Mouse (Mus musculus): ENCODE measurements at regions not wholly inside any gene's neighbourhood (a gene's known extent, or its start where the extent isn't known, plus 50 kb on each side); places are given as distances from the start of the nearest gene placed in this dataset.
"Not testable (repeated sequence)": the region's sequence is repeated elsewhere in the genome, so short reads cannot be mapped to it uniquely, and the experiment has no call there.

GRCm38 (mm10) chr4:145774241-145774761 is 94.3 kb upstream of the Zfp986 start:
- DNase-seq (ENCODE audit: low spot score in 2 of 2): peak; percentile 0 to 1

GRCm38 (mm10) chr4:145774884-145775283 is 93.7 kb upstream of the Zfp986 start:
- DNase-seq (ENCODE audit: low spot score in 2 of 2): not testable (repeated sequence)

- not testable (repeated sequence) for DNase-seq (ENCODE audit: low spot score in 2 of 2)
Observed at GRCm38 (mm10) chr4:145776531-145776930, 92.1 kb upstream of the Zfp986 start.

- DNase-seq (ENCODE audit: low spot score in 2 of 2): not testable (repeated sequence)
Observed at GRCm38 (mm10) chr4:145781281-145781896, 87.2 kb upstream of the Zfp986 start.

- not testable (repeated sequence) for DNase-seq (ENCODE audit: low spot score in 2 of 2)
Observed at GRCm38 (mm10) chr4:145814674-145815073, 53.9 kb upstream of the Zfp986 start.

Data from layer of hippocampus, adult 8-10 months (tissue).